Mouse (Mus musculus) heart, embryonic 12.5 days (tissue): ENCODE data around the gene Lrcol1. TPM values are rescaled to one million over a fixed set of nuclear protein-coding genes. Genes with fewer than 3 reads are reported as not detected.
A peak's percentile ranks its signal among the peaks of the same experiment; 100 is the strongest.

ENCODE experiments used
- ATAC-seq: fragments of 200-750 bp; cut with Nextera tagmentation; 2 replicates; pipeline ENCODE4 v1.8.0; 2017; ENCODE audit warnings: moderate TSS enrichment, moderate library complexity; ENCODE audit not compliant: insufficient number of reproducible peaks, low FRiP score
- H3K27ac ChIP-seq: fragments of 300-500 bp; sonication (generic); 2 replicates; pipeline ENCODE4 v1.5.1; 2016; ENCODE audit warnings: mild to moderate bottlenecking, moderate library complexity; ENCODE audit not compliant: poor library complexity, severe bottlenecking
- H3K27me3 ChIP-seq: fragments of 300-500 bp; sonication (generic); replicated peaks from 2 replicates; pipeline ENCODE4 v1.6.1; 2016; ENCODE audit warnings: mild to moderate bottlenecking, moderate library complexity
- H3K36me3 ChIP-seq: fragments of 300-500 bp; sonication (generic); 2 replicates; pipeline ENCODE4 v1.6.1; 2016; ENCODE audit warnings: mild to moderate bottlenecking, moderate library complexity
- H3K4me1 ChIP-seq: fragments of 300-500 bp; sonication (generic); replicated peaks from 2 replicates; pipeline ENCODE4 v1.6.1; 2016; ENCODE audit warnings: mild to moderate bottlenecking
- H3K4me2 ChIP-seq: fragments of 300-500 bp; sonication (generic); 2 replicates; pipeline ENCODE4 v1.6.1; 2016; ENCODE audit warnings: mild to moderate bottlenecking, moderate library complexity
- H3K4me3 ChIP-seq: fragments of 300-500 bp; sonication (generic); 2 replicates; pipeline ENCODE4 v1.5.1; 2016; ENCODE audit warnings: mild to moderate bottlenecking
- H3K9ac ChIP-seq: fragments of 300-500 bp; sonication (generic); 2 replicates; pipeline ENCODE4 v1.6.1; 2016; ENCODE audit warnings: mild to moderate bottlenecking, moderate library complexity
- H3K9me3 ChIP-seq: fragments of 300-500 bp; sonication (generic); replicated peaks from 2 replicates; pipeline ENCODE4 v1.6.1; 2016; ENCODE audit warnings: mild to moderate bottlenecking, moderate library complexity
- WGBS: fragments of 180-500 bp; shearing (Covaris S2); methylation state at CpG from one replicate; pipeline ENCODE4 v1.1.7; 2016; 5-methylcytosine and 5-hydroxymethylcytosine counted together
- polyA plus RNA-seq: library from polyadenylated mRNA; unstranded; fragments of >200 nt; fragmentation: Nextera tagmentation; extraction: Ambion mirVana; gene quantifications from 2 replicates; pipeline ENCODE4 v1.2.1, GENCODE M21; 2016

Lrcol1 gene
- polyA plus RNA-seq, 1 experiment from 2014 or later, result not detected

GRCm38 (mm10) chr5:110357531-110358179 lies 13.1 kb downstream of the Lrcol1 start:
- Histone ChIP-seq H3K9me3 (no peaks in the 10 kb centered on the region), H3K9ac (no peak overlapping the region), H3K36me3 (no peaks in the 10 kb centered on the region), H3K4me2 (no peak overlapping the region), H3K27me3 (peaks cover 22% of the 10 kb centered on the region), H3K27ac (no peak overlapping the region), H3K4me1 (0 out of 2 replicates have a peak, but pooled peaks cover 3% of the 10 kb centered on the region), H3K4me3 (no peak overlapping the region)
- no peak for ATAC-seq
- 41% methylated on average over 9 of the region's 9 CpGs for WGBS

GRCm38 (mm10) chr5:110361465-110361864 lies 16.9 kb downstream of the Lrcol1 start:
- Histone ChIP-seq H3K9ac (no peak overlapping the region), H3K27me3 (peaks cover 3% of the 10 kb centered on the region), H3K9me3 (no peaks in the 10 kb centered on the region), H3K36me3 (no peaks in the 10 kb centered on the region), H3K27ac (no peak overlapping the region), H3K4me1 (peaks cover 6% of the 10 kb centered on the region; the same call in 1 of the 2 replicates), H3K4me3 (no peak overlapping the region), H3K4me2 (no peak overlapping the region)
- 49% methylated on average over 6 of the region's 6 CpGs for WGBS
- ATAC-seq, result no peak

DNA sequence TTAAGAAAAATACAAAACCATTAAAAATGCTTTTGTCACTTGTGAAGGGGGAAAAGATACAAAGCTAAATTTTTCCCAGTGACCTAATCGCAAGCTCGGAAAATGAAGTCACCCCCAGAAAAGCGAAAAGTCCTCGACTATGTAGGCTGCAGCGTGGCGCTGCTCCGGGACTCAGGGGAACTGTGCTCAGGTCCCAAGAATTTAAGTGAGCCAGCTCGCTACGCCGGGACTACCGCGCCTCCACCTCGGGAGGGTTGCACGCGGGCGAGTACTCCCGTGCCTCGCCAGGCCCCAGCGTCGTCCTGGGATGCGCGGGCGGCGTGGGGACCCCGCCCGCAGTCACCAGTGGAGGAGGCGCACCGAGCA lies 18.3 kb downstream of the Lrcol1 start:
- H3K27me3 ChIP-seq, result peaks cover 3% of the 10 kb centered on the region
- peaks cover 10% of the 10 kb centered on the region for H3K36me3 ChIP-seq
- no peak overlapping the region for H3K27ac ChIP-seq
- ATAC-seq, result peak; percentile 33; the same call in 1 of the 2 replicates
- peak overlapping the region; percentile 90 for H3K4me2 ChIP-seq
- H3K9me3 ChIP-seq, result 0 out of 2 replicates have a peak, but pooled peaks cover 4% of the 10 kb centered on the region
- peak overlapping the region; percentile 68 for H3K9ac ChIP-seq
- peaks cover 6% of the 10 kb centered on the region; the same call in 1 of the 2 replicates for H3K4me1 ChIP-seq
- peak overlapping the region; percentile 53 for H3K4me3 ChIP-seq
- WGBS, result 1% methylated on average over 28 of the region's 28 CpGs

GRCm38 (mm10) chr5:110363179-110363821 lies 18.8 kb downstream of the Lrcol1 start:
- Histone ChIP-seq H3K36me3 (peaks cover 14% of the 10 kb centered on the region), H3K27me3 (peaks cover 3% of the 10 kb centered on the region), H3K27ac (no peak overlapping the region), H3K9ac (peak overlapping the region; percentile 68), H3K9me3 (0 out of 2 replicates have a peak, but pooled peaks cover 4% of the 10 kb centered on the region), H3K4me3 (peak overlapping the region; percentile 53), H3K4me2 (peak overlapping the region; percentile 90), H3K4me1 (peaks cover 6% of the 10 kb centered on the region; the same call in 1 of the 2 replicates)
- peak; percentile 78 for ATAC-seq
- WGBS, result 1% methylated on average over 65 of the region's 72 CpGs

DNA sequence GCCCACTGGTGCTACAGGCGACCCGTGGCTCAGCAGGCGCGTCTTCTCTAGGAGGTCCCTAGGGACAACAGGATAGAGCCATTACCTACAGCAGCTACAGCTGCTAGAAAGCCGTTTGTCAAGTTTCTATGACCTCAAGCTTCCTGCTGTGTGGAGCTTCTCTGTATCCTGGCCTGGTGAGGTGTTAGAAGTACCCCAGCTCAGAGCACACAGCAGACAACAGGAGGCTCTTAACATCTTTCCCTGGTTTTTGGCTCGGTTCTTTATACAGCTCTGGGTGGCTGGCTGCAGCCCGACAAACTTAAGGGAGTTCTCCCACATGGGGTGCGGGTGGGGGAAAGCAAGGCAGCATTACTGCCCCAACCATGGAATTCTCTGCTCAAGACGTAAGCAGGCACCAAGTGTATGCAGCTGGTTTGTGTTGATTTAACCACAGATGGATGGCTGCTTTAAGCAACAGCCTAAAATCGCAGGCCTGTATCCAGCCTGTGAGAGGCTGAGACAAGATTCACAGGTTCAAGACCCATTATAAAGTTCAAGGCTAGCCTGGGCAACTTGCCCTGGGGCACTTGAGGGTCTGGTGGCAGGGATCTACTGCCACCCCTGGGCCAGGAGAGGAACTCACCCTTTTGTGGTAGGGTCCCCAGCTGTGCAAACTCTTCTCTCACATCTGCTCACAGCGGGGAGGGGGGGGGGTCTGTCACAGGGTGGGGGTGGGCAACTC lies 19.5 kb downstream of the Lrcol1 start:
- H3K27ac ChIP-seq, result no peak overlapping the region
- peak overlapping the region; percentile 53 for H3K4me3 ChIP-seq
- peak overlapping the region; percentile 68 for H3K9ac ChIP-seq
- ATAC-seq, result peak; percentile 8; the same call in 1 of the 2 replicates
- H3K36me3 ChIP-seq, result peaks cover 19% of the 10 kb centered on the region
- H3K27me3 ChIP-seq, result peaks cover 3% of the 10 kb centered on the region
- H3K4me2 ChIP-seq, result peak overlapping the region; percentile 90
- WGBS, result 47% methylated on average over 11 of the region's 11 CpGs
- 0 out of 2 replicates have a peak, but pooled peaks cover 4% of the 10 kb centered on the region for H3K9me3 ChIP-seq
- peaks cover 6% of the 10 kb centered on the region; the same call in 1 of the 2 replicates for H3K4me1 ChIP-seq

- no peaks in the 10 kb centered on the region for H3K9me3 ChIP-seq
- ATAC-seq, result no peak
- H3K4me1 ChIP-seq, result peaks cover 12% of the 10 kb centered on the region
- no peaks in the 10 kb centered on the region for H3K27me3 ChIP-seq
- 51% methylated on average over 8 of the region's 8 CpGs for WGBS
- H3K27ac ChIP-seq, result no peak overlapping the region
- no peak overlapping the region for H3K4me3 ChIP-seq
- H3K4me2 ChIP-seq, result no peak overlapping the region
- H3K9ac ChIP-seq, result no peak overlapping the region
- H3K36me3 ChIP-seq, result peaks cover 59% of the 10 kb centered on the region
Observed at GRCm38 (mm10) chr5:110376802-110377433, 32.4 kb downstream of the Lrcol1 start.

GRCm38 (mm10) chr5:110378181-110378583 lies 33.7 kb downstream of the Lrcol1 start:
- Histone ChIP-seq H3K4me3 (no peak overlapping the region), H3K4me2 (peak overlapping the region; percentile 30), H3K4me1 (peaks cover 12% of the 10 kb centered on the region), H3K9ac (no peak overlapping the region; the same call in 1 of the 2 replicates), H3K9me3 (no peaks in the 10 kb centered on the region), H3K27ac (no peak overlapping the region), H3K27me3 (no peaks in the 10 kb centered on the region), H3K36me3 (peaks cover 57% of the 10 kb centered on the region)
- ATAC-seq, result peak; percentile 60
- WGBS, result 24% methylated on average over 17 of the region's 20 CpGs

GRCm38 (mm10) chr5:110379086-110379485 lies 34.6 kb downstream of the Lrcol1 start:
- Histone ChIP-seq H3K27ac (no peak overlapping the region), H3K4me1 (peaks cover 12% of the 10 kb centered on the region), H3K4me3 (no peak overlapping the region), H3K9me3 (no peaks in the 10 kb centered on the region), H3K9ac (no peak overlapping the region), H3K4me2 (no peak overlapping the region), H3K36me3 (peaks cover 50% of the 10 kb centered on the region), H3K27me3 (no peaks in the 10 kb centered on the region)
- 87% methylated on average over 15 of the region's 15 CpGs for WGBS
- no peak for ATAC-seq

DNA sequence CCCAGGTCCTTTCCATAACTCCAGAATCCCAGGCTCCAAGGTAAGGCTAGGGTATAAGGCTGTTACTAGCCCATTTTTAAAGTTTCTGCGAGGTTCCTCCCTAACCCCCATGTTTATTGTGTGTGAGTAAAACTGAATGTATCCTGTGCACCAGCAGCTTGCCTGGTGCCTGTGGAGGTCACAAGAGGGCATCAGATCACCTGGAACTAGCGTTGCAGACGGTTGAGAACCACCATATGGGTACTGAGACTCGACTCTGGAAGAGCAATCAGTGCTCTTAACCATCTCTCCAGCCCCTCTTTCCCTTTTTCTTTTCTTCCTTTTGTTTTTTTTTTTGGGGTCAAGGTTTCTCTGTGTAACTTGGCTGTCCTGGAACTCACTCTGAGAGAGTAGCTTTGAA lies 35.3 kb downstream of the Lrcol1 start:
- no peak for ATAC-seq
- Histone ChIP-seq H3K4me1 (peaks cover 12% of the 10 kb centered on the region), H3K4me2 (no peak overlapping the region), H3K4me3 (no peak overlapping the region), H3K9ac (no peak overlapping the region), H3K36me3 (peaks cover 46% of the 10 kb centered on the region), H3K27me3 (no peaks in the 10 kb centered on the region), H3K27ac (no peak overlapping the region), H3K9me3 (no peaks in the 10 kb centered on the region)
- 87% methylated on average over 4 of the region's 4 CpGs for WGBS

DNA sequence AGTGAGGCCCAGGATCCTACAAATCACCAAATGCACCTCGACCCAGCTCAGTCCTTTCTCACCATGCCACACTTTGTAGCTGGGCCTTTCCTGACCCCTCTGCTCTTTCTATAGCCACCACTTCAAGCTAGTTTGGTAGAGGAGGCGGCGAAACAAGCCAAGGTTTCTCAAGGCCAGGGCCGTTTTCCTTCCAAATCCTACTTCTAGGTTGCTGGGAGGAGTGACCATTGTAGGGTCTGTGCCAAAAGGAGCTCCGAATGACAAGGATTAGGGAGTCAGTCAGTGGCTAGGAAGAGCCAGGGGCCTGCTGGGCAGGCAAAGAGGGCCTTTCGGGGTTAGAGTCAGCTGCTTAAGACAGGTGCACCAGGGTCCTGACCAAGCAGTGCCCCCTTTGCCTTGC lies 40.0 kb downstream of the Lrcol1 start:
- Histone ChIP-seq H3K4me1 (peaks cover 20% of the 10 kb centered on the region), H3K4me3 (no peak overlapping the region), H3K27ac (no peak overlapping the region), H3K4me2 (no peak overlapping the region), H3K9me3 (no peaks in the 10 kb centered on the region), H3K27me3 (peaks cover 15% of the 10 kb centered on the region), H3K36me3 (peaks cover 5% of the 10 kb centered on the region), H3K9ac (no peak overlapping the region)
- WGBS, result 85% methylated on average over 6 of the region's 6 CpGs
- ATAC-seq, result no peak

- H3K27ac ChIP-seq, result no peak overlapping the region
- H3K9ac ChIP-seq, result no peak overlapping the region
- 46% methylated on average over 4 of the region's 4 CpGs for WGBS
- no peak overlapping the region for H3K4me3 ChIP-seq
- peaks cover 4% of the 10 kb centered on the region for H3K36me3 ChIP-seq
- no peaks in the 10 kb centered on the region for H3K9me3 ChIP-seq
- ATAC-seq, result no peak
- H3K4me2 ChIP-seq, result peak overlapping the region; percentile 85
- H3K27me3 ChIP-seq, result peaks cover 15% of the 10 kb centered on the region
- H3K4me1 ChIP-seq, result peaks cover 27% of the 10 kb centered on the region
Observed at GRCm38 (mm10) chr5:110385263-110385662, 40.7 kb downstream of the Lrcol1 start.
